Mouse (Mus musculus): Measurements from ENCODE around the gene Gm42906.

The Gm42906 gene

DNA sequence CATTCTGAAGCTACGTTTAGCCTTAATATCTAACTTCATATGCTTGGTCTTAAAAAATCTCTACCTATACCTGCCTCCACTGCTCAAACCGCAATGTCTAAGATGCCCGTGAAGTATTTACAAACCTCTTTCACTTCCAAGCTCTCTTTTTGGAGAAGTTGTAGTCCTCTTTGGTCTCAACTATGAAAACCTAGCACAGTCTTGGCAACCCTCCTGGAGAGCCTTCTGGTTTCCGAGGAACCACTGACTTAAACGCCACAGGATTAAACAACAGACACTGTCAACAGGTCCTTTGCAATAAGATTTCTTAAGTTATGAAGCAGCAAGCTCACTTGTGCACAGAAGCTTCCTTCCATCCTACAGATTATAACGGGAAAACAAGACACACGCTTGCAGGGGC, 196.1 kb downstream of the Gm42906 start:
- no peak for DNase-seq

DNA sequence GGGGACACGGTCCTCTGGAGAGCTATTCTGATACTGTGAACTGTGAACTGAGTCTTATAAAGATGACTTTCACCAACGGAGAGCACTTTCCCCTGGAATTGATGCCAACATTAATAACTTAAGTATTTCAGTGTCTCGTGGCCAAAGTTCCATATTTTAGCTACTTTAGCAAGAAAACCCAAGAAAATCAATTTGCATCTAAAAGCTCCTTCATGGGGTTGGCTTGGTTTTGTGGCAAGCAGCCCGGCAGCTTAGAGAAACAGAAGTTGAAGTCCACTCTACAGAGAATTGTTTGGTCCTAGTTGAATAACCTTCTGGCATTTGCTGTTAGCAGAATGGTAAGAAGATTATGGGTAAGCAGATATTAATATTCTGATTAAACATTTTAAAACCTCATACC, 196.6 kb downstream of the Gm42906 start:
- no peak for DNase-seq

DNA sequence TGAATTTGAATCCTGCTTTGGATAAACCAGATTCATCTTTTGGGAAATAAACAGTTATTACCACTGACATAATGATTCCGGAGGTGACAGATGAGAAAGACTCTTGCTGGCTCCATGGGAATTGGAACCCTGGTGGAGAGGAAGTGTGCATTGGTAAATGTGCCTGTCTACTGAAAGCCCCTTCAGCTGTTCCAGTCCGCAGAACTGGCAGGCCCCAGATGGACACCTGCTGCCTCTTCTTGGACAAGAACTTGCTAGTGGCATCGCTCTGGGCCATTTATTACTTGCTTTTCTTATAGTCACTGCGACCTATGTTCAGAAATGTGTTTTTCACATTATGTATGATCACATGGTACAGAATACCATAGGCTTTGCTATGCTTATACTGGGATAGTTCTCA, 197.5 kb downstream of the Gm42906 start:
- DNase-seq, result no peak

DNA sequence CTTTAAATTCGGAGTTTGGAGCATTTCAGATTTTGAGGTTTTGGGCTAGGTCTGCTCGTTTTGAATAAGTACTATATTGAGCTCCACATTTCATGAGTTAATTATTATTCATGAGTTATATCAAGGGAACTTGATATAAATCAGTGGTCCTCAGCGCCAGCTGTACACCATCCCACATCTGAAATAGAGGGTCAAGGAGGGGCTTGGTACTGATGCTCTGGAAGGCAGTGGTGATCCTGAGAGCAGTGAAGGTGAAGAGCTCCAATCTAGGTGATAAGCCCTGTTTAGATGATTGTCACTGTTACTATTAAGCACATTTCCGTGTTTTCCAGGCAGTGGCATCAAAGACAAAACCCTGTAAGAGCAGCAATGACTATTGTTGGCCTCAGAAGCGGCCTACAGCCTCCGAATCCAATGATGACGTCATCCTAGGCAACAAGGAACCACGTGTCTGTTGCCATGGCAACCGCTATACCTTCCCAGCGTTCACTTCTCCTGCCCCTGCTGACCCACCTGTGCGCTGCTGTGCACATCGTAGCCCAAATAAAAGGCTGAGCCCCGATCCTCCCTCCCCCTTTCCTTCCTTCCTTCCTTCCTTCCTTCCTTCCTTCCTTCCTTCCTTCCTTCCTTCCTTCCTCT, 199.5 kb downstream of the Gm42906 start:
- peak; percentile 36 for DNase-seq

DNA sequence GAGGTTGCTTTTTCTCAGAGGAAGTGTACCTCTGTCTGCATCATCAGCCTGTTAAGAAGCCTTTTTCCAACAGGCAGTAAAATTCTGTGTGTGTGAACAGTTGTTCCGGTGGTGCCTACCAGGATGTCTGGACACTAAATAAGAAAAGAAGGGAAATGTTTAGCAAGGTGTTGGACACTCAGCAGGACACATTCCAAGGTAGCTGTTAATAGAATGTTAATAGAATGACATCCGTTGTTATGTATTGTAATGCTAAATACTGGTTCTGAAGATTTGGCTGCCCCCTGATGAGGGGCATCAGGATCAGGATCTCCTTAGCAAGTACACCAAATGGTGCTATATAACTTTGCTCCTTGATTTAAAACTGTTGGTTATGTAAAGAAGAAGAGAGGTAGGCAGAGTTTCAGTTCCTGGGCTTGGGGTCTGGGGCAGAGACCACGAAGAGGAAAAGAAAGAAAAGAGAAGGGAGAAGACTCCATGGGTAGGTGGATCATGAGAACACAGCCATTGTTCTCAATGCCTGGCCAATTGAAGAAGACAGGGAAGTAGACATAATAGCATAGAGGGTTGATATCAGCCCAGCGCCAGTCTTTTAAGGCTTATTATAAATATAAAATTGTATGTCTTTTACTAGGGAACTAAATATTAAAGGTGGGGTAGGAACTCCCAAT, 204.1 kb downstream of the Gm42906 start:
- DNase-seq, result no peak

DNA sequence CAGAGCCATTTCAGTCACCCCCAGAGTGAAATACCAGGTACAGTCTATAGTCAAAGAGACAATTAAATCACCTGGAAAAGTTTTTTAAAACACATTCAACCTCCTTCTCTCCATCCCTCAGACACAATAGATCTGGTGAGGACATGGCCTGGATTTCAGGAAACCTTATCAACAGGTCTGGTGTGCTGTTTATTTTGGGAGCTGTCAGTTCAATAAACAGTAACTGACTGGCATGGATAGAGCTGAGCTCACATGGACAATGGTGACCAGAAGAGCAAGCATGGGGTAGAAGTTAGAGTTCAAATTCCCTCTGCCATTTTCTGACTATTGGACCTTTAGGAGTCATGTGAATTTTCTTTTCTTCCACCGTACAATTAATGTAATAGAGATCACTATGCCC, 205.2 kb downstream of the Gm42906 start:
- DNase-seq, result no peak

DNA sequence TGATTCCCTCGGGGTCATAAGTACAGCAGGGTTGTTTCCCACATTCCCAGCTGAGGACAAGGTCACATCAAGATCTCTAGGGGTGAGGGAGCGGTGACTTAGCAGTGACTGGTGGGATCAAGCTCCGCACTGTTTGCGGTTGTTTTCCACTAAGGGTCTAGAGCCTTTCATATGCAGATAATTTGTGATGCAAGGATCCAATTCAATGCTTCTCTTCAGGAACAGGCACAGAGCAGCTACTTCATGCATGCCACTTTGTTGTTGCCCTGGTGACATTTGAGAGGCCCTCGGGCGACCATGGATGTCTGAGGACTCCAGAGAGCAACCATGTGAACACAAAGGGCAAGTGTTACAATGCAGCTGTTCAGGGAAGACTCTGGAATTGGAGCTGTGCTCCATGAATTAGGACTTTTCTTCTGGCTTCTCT, 209.3 kb downstream of the Gm42906 start:
- DNase-seq, result peak; percentile 61

DNA sequence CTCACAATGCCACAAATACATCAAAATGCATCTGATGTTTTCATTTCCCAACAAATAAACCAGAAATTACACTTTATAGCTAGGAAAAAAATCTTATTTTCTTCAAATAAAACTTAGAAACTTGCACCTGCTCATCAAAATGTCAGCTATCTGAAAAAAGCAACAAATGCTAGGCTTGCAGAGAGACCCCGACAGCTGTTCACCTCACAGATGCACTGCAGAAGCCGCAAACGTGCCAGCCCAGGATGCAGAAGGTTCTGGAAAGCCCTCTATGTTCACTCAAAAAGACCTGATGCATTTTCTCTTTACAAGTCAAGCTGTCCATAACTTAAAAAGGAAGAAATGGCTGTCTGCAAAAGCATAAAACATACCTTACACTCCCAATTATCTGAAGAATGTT, 214.9 kb downstream of the Gm42906 start:
- no peak for DNase-seq

DNA sequence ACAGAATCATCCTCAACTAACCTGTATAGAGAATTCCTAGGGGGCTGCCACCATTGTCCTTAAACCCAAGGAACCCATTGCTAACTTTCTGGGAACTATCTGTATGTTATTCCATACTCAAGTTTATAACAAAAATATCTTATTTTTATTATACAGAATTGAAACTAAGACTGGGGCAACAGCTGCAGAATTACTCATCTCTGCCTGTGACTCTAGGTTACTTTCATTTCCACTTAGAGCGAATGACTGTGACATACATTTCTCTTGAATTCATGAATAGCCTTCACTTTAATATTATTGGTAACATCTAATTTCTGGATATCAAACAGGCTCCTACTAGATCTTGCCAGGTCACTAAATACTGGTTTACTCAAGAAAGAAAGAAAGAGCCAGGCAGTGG, 217.1 kb downstream of the Gm42906 start:
- DNase-seq, result no peak

DNA sequence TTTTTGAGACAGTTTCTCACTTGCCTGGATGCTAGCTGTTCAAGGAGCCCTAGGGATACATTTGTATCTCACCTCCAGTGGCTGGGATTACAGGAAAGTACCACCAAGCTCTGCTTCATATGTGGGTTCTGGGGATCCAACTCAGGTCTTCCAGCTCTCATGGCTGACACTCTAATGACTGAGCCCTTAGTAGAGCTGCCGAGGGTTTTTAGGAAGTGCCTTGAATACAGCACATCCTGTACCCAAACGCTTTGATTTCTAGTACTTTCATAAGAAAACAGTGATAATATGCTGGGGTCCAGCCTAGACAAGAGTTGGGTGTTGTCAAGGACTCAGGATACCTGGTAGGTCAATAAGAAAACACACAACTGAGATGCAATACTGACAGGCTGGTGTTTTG, 217.9 kb downstream of the Gm42906 start:
- DNase-seq, result no peak

DNA sequence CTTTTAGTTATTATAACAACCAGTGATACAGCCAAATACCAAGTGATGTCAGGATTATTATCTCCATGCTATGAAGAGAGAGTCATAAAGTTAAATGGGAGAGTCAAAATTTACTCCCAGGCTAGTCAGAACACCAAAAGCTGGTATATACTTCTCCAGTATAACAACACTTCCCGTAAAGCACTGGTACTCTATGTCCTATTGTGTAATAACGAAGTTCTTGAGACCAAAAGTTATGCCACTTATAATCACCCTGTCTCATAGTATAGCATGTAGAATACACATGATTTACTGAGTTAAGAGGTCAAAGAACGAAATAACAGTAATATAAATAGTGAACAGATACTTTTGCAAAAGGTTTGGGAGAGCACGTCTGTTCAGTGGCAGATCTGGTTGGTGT, 222.9 kb downstream of the Gm42906 start:
- no peak for DNase-seq

DNA sequence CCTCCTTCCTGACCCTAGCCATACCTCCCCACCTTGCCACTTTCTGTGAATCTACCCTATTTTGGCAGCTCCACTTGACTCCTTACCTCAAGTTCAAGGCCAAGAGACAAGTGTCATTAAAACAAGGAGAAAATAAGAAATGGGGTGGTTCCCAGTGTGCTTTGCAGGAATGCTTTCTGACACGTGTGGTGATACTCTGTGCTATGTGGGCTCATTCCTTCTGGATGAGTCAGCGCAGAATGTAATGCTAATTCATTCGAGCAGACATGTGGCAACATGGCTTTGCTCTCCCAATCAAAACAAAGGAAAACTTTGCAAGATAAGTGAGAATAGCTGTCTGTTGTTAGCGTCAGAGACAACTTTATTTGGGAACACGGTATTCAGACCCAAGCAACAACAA, 225.0 kb downstream of the Gm42906 start:
- no peak for DNase-seq

DNA sequence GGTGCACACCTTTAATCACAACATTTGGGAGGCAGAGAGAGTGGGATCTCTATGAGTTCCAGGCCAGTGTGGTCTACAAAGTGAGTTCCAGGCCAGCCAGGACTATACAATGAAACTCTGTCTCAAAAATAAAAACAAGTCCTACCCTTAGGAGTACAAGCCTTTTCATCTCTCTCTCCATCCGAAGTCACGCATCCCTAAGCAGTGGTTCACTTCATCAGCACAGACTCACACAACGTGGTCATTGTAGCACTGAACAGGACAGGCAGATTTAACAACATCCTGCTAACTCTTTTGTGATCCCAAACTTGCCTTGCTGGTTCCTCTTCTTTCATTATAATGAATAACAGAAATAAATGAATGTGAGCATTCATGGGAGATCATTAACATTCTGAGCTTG, 226.7 kb downstream of the Gm42906 start:
- no peak for DNase-seq

DNA sequence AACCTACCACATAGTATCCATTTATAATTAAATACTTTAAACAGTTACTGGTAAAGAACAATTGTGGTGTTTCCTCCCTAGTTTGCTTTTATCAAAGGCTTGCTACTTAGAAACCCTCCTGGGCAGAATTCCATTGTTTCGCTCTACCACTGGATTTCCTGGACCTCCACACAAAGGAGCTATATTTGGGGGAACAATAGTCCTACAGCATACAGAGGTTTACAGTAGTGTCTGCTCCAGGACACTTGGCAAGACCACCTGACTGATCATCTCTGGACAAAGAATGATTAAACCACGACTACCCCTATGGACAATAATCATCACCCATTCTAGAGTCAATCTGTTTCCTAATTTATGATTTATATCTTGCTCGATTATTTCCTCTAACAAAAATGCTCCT, 228.7 kb downstream of the Gm42906 start:
- no peak for DNase-seq

DNA sequence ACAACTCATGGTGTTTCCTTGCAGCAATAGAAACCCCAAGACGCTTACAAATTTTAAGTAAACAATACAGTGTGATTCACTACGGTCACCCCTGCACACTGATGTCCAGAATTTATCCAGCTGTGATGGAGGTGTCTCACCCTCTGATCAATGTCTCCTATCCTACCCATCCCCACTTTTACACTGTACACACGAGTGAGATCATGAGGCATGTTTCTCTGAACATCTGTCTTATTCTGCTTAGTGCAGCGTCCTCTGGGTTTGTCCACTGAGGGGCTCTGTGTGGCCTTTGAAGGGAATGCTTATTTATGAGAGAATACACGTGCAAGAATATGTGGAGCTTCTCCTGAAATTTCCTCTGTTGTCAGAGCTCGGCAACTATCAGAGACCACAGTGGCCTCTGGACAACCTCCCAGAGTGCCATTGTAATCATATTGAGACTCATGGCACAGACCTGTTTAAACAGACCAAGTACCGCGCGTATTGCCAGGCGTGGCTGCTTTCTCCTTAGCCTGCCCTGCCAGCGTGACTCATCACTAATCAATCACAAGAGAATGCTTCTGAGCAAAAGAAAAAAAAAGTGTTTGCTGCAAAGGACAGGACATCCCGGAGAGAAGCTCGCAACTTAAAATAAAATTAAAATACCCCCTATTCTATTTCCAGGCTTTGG, 231.2 kb downstream of the Gm42906 start:
- DNase-seq, result no peak

DNA sequence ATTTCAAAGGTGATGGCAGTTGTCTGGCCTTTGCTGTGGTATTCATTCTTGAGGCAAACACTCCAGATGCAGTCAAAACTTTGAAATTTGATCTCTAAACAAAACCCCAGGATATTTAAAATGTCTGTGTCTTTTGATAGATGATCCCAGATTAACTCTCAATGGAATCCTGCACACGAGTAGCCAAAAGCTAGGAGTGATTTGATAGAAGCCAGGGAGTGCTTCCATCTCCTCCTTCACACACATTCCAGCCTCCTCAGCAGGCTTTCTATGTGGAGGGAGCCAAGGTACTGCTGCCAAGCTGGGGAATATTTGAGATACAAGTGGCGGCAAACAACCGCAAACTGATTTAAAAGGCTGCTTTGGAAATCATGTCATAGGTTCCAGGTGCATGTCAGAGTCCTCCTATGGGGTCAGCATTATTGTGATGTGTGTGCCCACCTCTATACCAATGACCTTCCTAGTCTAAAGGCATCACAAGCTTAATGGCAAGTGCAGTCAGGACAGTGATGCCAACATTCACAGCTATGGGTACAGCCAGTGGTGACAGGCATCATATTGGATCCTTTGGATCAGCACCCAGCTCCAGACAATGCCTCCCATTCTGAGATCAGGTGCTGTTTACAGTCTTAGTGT, 234.0 kb downstream of the Gm42906 start:
- no peak for DNase-seq

DNA sequence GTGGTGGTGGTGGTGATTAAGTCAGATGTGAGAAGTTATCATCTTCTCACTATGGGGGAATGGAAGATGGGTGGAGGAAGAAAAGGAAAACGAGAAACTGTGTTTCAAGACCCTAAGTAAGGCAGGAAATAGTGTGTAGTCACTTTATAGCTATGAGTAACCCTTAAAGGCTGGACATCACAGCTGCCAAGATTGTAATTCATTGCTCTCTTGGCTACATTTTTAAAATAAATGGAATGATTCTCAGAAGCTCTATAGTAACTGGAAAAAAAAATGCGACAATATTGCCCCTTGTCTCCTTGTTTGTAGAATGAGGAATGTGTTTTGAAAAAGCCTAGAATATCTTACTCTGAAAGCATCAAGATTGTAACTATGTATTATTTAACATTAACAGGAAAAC, 235.7 kb downstream of the Gm42906 start:
- DNase-seq, result no peak

DNA sequence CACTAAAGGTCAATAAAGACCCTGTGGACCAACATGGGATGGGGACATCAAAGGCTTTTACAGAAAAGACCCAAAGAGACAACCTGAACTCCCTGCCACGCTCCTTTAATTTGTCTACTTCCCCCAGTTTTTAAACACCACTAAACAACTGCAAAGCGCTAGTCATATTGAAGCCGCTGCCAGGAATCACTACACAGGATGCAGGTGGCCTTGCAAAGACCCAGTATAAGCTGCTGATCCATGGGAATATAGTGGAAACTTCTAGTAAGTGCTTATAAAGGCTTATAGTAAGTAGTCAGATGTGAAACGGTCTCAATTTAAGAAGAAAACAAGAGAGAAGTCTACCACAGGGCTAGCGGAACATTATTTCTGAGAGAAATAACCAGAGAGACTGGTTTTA, 237.2 kb downstream of the Gm42906 start:
- no peak for DNase-seq

DNA sequence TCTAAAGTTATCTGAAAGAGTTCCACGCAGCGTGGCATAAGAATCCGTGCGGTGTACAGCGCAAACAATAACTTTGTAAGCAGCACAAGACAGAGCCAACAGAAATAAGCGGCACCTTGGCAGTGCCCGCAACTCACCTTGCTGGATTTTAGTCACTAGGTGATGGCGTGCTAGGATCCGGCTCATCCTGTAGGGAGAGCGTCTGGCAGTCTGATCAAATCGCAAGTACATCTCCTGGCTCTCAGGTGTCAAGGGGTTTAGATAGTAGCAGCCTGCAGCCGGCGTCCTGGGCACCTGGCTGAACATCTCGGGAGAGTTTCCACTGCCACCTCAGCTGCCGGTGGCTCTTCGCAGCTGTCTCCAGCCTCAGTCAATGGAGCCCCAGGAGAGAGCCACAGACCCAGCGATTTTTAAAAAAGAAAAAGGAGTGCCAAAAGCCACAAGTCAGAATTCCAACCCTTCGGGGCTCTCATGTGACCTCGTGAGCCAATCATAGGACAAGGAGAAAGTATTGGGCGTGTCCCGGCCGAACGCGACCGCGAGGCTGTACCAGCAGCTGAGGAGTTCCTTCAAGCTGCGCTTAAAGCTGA, 238.1 kb downstream of the Gm42906 start:
- DNase-seq, result peak; percentile 74

DNA sequence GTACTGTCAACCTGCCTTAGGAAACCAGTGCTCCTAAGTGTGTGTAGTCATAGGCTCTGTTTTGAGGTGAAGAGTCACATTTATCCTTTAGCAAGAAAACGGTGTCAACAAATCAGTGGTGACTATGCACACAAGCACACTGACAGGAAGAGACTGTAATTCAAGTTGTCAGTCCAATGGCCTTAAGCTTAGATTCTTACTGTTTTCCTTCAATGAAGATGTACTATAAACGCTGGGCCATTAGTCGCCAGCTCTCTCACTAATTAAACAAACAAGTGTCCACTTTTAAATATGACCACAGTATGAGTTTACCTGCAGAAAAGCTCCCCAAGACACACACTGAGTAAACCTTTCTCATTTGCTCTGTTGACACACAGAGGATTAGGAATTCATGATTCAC, 238.6 kb downstream of the Gm42906 start:
- DNase-seq, result peak; percentile 24

DNA sequence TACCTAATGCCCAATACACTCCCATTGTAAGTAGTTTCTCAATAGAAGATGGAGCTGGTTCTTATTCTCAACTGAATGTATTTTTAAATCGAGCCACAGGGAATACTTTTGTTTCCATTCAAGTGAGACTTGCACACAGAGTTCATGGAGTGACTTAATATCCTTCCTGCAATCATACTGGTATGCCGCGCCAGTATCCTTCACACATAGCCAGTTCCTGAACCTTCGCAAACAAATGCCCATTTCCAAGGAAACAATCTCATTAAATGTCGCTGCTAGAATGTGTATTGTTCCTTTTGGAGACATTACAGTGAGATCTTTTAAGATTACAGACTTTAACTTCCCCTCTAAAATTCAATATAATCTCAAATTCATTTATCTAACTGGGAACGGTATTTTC, 239.3 kb downstream of the Gm42906 start:
- no peak for DNase-seq

DNA sequence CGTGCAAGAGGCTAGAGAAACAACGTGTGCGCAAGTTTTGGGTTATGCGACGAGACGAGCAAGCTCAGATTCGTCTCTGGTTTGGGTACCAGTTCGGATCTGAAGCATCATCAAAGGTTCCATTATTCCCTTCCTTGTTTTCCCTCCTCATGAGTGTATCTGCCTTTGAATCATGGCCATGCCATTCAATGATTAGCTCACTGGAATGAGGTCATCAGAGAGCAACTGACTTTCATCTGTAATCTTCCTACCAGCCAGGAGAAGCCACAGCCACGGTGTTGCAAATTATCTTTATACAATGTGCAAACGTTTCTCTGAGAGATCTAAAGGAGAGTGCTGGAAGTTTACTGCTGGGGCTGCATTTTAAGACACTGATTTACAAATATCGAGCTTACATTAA, 240.6 kb downstream of the Gm42906 start:
- no peak for DNase-seq

DNA sequence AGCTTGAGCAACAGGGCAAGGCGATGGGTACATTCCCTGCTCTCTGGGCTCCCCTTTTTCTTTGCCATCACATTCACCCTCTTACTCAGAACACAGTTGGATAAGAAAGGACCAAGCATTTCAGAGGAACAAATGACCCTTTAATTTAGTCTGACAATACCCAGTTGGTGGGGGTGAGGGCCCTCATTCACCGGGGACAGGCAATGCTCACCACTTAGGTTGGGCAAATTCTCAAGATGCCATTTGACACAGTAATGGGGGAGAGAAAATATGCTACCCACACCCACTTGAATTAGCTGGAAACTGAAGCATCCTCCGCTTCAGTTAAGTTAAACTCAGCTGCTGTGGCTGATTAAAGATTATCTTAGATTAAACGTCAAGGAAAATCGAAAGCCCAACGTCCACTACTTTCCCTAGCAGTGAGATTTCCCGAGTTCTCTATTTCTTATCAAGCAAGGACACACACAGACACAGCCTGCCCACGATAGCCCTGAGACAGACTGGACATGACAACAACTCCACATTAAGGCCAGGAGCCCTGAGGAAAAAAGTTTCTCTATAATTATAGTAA, 242.6 kb downstream of the Gm42906 start:
- no peak for DNase-seq

Measured in retina, postnatal 1 day (tissue).